Mouse (Mus musculus): ENCODE measurements around the gene Cdk18.

- TF ChIP-seq CTCF (IDR thresholded peaks at IDR 0.05; ENCODE audit: borderline replicate concordance, extremely low read depth, insufficient read depth, insufficient read length) (no peak), POLR2A (IDR thresholded peaks at IDR 0.05; ENCODE audit: borderline replicate concordance, extremely low read depth, insufficient read depth, insufficient read length, poor library complexity, severe bottlenecking) (no peak)
These were observed 28.8 kb upstream of the Cdk18 start for GRCm38 (mm10) chr1:132168115-132168767.
